Mouse (Mus musculus) thymus, postnatal 4 days (tissue): ENCODE measurements at regions not wholly inside any gene's neighbourhood (a gene's known extent, or its start where the extent isn't known, plus 50 kb on each side); places are given as distances from the start of the nearest gene placed in this dataset.
A peak's percentile ranks its signal among the peaks of the same experiment; 100 is the strongest.

Experiments
- DNase-seq: peaks from one replicate; pipeline ENCODE4 v3.0.0; 2021

DNA sequence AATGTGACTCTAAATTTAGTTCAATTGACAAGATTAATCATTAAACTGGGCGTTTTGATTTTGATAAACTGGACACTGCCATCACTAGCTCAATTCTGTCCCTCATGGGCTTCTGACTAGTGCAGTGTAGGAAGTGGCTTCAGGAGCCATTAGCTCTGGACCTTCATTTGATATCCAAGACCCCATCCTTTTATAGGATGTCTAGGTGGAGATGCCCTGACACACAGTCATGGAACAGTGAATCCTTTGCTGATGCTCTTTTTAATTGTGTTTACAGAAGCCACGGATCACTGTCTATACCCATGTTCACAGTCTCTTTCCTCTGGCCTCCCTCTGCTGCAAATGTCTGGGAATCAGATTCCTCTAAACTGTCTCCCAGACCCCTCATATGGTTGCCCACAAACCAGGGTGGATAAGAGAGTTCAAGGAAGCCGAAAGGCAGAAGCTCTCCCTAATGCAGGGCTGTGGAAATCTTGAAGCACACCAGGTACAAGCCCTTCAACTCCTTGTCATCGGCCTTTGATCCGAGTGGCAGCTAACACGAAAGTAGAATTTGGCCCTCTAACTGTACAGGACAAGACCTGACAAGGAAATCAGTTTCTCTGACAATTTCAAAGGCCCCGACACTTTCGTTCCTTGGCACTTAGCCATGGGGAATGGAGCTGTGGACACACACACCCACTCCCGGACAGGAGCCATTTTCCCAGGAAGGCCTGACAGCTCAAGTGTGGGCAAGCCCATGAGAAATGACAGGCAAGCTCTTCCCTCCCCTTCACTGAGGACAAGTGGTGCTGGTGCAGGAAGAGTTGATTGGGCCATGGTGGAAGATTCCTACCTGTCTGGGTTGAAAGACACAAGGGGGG lies 135.2 kb upstream of the Parp11 start:
- DNase-seq, result no peak

DNA sequence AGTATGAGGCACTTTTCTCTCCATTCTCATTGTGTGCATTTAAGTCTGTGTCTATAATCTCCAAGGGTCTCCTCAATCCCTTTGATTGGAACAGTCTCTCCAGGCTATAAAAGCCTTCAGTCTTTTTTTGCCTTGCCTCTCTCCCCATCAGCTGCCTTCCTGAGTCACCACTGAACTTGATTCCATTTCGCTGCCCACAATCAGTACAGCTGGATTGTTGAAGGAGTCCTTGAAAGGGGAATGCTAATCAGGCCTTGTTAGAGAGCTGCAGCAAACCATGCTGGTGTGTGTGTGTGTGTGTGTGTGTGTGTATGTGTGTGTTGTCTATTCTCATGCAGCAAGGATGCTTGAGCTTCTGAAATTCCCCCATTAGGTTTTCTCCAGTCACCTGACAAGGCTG lies 129.3 kb upstream of the Parp11 start:
- DNase-seq, result no peak

DNA sequence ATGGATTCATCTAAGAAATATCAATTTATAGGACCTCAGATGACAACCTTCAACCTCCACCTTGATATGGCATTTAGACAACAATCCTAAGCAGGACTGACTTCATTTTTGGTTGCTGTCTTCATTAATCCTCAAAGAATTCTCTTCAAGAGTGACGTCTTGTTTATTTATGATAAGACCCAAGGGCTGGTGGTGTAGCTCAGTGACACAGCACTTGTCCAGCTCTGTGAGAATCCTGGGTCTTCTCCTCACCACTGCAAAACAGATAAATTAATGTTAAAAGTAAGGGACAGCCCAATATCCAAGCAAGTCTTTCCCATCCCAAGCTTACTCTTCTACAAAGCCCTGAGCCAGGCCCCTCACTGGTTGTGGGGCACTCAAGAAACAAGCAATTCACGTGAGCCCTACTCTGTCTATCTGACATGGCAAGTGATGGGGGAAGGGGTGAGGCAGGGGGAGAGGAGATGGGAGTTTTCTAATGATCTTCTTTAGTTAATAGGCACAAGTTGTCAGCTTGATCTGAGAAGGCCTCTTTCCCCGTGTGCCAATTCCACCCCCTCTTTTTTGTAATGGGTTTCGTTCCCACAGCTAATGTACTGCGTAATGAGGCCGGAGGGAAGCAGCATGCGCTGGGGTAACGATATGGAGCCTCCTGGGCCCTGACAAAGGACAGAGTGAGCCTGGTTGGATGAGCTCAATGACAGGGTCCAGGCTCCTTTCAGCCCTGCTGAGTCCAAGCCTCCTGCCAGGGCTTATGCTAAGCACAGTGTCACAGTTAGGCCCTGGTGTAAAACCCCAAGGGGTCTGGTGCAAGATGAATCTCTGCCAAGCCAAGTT lies 127.7 kb upstream of the Parp11 start:
- DNase-seq, result no peak

DNA sequence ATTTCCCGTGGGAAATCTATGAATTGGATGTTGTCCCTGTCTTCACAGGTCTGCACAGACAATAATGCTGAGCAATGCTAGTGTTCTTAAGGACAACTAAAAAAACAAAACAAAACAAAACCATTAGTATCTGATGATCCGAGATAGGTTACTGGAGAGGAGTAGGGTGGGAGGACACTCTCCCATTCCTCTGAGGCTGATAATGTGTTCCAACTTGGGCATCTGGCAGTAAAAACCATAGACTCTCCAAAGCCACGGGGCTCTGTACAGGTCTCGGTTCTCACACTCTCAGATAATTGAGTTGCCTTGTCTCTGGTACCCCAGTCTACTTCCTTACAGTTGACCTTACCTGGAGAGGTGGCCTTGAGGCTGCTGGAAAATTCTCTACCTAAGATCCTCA lies 126.0 kb upstream of the Parp11 start:
- DNase-seq, result no peak

DNA sequence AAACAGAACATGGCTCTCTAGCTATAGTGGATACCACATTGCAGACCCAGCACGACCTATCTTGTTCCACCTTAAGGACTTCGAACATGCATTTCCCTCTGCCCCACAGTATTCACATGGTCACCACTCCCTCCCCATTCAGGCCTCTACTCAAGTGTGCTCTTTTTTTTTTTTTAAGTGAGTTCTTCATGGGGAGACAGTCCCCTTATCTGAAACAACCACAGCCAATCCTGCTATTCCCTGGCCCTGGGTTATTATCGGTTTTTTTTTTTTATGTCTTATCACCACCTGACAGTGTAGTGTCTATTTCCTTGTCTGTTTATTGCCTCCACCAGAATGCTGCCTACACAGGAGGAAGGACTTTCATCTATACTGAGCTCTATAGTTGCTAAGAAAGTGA lies 125.6 kb upstream of the Parp11 start:
- DNase-seq, result no peak

DNA sequence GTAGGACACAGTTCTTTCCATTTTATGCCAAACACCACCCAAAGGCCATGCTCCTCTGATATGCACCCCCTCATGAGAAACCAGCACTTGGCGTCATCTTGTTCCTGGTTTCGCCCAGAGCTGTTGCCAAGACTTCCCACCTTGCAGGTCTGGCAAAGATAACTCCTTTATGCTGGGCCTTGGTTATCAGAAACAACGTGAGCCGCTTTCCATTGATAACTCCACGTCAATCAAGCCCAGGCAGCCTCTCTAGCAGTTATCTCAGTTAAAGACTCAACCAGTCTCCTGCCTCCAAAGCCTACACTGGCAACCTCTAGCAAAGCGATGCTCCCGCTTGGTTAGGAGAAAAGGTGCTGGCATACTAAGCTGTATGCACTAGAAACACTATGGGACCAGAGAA lies 124.2 kb upstream of the Parp11 start:
- DNase-seq, result no peak

DNA sequence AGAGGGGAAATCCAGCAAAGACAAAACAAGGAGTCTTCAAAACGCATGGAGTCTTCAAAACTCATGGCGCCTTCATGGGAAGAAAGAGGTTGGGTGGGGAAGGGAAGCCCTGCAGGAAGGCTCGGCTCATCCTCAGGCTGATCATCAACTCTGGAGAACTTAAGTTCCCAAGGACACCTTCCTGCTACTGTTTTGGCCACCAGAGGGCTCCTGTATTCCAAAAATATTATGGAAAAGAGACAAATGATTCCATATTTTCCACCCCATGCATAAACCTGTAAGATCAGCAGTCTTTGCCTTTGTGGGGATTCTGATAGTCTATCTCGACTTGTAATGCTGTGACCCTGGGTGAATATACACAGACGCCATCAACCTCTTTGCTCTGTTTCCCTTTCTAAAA lies 121.7 kb upstream of the Parp11 start:
- DNase-seq, result no peak

DNA sequence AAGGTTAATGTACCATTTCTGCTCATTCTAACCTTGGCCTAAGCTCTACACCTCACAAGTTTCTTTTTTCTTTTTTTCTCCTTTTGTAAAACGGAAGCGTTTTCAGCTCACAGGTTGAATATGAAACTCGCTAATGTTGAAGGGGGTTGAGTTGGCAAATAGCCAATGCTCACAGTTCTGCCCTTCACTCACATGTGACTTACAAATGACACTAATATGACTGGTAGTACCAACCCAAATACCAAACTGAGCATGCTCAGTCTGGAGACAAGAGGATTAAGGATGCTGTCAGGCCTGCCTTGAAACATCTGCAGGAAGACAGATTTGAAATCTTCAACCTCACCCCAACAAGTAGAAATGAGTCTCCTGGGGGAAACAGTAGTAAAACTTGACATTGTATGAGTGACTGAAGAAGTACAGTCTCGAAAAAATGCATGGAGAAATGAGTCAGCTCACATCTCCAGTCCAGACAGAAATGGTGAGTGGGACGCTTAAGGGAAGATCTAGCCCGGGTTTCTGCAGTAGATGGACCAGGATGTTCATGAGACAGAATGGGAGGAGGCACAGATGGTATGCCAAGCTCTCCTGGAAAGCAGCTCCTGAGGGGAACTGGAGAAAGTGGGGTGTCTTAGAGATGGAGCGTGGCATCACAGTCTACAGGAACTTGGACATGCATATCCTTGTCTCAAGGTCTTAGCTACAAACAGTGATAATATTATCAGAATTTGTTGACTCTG lies 120.9 kb upstream of the Parp11 start:
- no peak for DNase-seq

DNA sequence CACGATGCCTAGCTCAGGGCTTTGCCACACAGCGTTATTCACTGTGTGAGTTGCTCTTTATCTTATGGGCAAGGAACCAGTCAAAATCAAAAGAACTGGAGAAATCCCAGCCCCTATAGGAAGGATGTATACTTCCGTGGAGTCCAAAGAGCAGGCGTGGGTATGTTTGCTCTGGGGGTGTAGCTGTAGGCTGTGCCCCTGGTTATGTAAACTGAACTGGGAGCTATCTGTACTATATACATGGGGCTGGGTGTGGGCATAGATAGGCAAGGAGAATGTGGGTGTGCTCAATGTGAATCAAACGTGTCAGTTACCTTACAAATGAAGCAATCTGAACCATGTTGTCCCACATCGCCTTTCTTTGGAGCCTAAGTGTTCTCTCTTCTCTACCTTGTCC lies 120.3 kb upstream of the Parp11 start:
- DNase-seq, result no peak

DNA sequence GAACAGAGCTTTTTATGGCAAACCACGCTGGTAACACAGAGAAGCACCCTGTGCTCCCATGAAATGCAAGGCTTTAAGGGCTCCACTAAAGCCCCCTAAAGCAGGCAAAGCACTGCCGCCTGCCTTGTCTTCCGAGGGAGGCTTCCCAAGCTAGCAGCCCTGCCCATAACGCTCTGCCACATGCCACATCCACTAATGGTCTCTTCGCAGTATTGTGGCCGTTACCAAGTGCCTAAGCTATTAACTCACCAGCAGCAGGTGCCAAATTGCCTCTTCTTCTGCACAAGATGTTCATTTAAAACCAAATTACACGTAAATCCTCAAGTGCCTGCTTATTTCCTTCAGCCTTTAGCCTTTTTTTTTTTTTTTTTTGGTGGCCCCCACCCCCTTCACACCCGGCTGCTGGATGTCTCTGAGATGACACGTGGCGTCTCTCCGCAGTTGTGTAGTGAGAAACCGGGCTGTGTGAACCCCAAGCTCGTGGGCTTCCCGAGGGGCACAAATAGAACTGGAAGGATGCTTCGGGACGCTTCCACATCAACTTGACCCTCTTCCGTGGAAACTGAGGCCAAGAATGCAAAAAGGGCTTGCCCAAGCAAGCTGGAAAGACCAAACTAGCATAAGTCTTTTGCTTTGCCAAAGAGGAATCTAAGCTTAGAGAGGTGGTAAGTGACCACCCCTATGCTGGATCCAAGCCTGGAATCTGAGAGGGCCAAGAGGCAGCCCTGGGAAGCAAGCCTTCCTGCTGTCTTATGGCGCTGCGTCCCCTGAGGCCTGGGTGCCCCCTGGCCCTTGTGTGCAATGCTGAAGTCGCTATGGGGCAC lies 117.2 kb upstream of the Parp11 start:
- DNase-seq, result peak; percentile 22

DNA sequence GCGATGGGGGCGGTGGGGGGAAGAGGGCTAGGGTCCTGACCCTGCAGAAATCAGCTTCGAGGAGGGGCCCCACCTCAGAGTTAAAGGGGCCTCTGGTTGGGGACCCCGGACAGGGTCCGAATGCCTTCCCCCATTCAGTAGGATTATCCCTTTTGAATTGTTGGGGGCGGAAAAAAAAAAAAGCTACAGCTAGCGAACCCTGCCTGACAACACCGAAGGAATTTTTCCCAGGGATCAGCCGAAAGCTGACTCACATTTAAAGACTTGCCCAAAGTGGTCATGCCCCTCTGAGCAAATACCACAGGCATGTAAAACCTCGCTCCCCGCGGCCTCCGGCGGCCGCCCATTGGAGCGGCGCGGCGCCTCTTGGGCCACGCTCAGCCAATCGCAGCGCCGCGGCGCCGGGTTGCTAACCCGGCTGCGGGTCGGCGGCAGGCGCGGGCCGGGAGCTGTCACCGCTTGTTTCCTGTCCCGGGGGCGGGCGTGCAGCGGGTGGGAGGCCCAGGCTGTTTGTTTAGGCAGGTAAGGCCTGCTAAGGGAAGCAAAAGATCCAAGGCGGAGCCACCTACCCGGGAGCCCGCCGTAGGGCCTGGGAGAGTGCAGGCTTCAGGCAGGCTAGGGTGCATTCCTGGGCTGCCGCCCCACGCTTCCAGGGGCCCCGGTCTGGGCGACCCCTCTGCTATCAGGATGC lies 116.5 kb upstream of the Parp11 start:
- peak; percentile 93 for DNase-seq

DNA sequence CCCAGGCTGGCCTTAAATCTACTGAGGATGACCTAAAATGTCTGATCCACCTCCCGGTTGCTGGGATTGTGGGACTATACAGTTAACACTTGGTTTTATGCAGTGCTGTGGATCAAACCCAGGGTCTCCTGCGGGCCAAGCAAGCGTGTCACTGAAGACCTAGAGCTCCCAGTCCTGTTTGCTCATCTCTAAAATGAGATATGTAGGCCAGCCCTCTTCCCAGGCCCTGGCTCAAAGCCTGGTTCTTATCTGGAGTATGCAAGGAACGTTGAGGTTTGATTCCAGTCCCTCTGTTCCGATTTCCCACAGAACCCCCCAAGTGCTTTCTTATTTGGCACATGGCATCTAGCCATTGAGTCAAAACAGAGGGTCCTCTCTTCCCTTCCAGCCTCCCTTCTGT lies 115.5 kb upstream of the Parp11 start:
- DNase-seq, result peak; percentile 24

DNA sequence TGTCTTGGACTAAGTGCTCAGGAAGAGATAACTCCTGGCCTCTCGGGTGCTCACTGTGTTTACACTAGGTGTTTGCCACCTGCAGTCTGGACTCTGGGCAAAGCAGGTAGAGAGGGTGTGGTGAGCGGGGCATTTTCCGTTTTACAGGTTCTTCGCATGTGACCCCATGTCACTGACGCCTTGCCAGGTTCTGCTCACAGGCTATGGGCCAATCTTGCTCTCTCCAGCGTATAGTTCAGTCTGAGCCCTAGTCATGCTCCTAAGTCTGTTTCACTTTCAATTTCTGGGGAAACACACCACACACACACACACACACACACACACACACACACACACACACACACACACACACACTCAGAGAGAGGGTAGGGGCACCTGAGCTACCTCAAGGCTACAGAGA lies 112.4 kb upstream of the Parp11 start:
- DNase-seq, result no peak

DNA sequence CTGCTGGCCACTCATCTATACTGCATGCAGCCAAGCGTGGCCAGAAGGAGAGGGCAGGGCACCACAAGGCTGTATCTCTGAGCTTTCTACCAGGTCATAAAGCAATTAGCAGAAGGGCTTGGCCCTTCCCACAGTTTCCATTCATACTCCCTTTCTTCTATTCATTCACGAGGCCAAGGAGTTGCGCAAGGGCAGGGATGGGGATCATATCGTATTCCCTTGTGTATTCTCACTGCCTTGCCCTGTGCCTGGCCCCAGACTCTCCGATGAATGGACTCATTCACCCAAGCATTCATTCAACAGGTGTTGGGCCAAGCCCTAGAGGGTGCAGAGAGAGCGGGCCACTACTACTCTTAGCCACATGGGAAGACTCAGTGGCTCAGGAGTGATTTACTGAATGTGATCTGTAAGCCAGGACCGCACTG lies 111.2 kb upstream of the Parp11 start:
- DNase-seq, result no peak

DNA sequence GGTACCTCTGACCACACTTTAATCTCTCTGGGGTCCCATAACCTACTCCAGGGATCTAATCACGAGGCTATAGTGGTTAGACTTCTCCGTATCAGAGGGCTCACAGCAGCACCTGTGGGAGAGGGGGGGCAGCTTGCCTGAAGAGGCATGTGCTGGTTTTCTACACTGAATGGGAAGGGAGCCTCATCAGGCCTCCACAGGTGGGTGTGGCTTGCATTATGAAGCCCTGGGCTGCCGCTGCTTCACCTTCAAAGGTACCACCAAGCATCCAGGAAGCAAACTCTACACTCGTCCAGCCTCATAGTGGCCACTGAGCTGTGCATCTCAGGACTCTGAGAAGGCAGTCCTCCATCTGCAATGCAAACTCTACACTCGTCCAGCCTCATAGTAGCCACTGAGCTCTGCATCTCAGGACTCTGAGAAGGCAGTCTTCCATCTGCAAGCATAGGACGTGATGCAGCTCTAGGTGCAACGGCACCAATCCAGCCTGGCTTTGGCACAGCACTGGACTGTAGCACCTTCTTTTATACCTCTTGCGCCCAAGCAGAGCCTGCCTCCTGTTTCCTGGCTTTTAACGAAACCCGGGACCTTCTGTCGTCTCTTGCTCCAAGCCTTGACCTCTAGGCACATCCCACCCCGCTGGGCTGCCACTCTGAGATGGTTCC lies 110.5 kb upstream of the Parp11 start:
- peak; percentile 53 for DNase-seq

DNA sequence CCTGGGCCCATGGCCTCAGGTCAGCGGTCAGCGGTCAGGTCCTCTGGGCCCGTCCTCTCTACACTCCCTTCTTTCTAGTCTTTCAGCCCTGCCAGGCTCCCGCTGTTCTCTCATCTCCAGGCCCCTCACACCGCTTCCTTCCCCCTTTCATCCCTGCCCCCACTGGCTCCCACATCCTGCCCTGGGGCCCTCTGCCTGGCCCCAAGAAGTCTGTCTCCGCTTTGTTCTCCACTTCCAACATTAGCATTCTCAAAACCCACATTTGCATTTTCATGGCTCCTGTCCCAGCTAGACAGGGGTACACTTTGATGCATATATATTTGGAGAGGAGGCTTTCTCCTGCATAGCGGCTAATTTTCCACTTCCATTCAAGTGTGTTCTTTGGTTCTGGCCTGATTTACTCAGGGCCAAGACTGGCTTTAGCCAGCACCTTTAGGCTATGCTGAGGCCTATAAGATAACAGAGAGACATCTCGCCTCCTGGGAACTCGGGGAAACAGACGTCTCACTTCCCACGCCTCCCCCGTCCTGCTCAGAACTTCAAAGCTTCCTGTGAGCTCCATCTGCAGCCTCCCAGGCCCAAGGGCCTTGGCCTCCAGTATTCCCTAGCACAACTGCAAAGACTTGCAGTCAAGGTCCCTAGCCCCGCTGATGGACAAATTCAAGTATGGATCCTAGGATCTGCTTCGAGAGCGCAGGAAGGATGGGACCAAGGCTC lies 109.8 kb upstream of the Parp11 start:
- DNase-seq, result peak; percentile 75

DNA sequence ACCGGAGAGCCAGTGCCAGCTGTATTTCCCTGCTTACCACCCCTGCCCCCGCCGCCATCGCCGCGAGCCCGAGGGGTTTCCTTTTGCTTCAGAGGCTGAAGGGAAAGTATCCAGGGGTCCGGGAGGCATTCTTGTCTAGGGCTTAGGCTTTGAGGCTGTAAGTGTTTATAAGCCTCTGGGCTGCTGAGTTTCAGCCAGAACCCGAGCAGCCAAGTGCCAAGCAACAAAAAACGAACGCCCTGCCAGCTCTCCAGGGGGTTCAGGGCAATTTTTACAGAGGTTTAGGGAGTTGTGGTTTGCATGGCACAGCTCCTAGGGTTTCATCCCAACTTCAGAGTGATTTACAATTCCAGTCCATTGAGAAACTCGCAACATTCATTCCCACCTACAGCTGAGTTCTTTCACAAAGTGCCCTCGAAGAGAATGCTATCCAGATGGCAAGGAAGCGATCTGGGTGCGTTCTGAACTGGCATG lies 109.2 kb upstream of the Parp11 start:
- peak; percentile 46 for DNase-seq

DNA sequence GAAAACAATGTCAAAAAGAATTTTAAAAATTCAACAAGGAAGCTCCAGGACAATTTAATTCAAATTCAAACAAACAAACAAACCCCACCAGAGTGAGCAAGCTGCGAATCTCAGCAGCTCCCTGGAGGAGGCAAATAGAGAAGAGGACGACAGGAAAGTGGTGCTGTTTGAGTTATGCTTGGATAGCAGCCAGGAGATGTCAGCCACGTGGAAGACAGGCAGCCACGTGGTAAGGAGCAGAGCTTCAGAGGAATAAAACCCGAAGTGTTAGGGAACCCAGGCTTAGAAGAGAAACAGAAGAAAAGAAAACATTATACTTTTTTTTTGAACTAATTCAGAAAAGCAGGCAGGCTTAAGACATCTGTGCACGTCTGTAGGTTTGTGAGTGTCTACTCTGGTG lies 108.2 kb upstream of the Parp11 start:
- DNase-seq, result no peak

DNA sequence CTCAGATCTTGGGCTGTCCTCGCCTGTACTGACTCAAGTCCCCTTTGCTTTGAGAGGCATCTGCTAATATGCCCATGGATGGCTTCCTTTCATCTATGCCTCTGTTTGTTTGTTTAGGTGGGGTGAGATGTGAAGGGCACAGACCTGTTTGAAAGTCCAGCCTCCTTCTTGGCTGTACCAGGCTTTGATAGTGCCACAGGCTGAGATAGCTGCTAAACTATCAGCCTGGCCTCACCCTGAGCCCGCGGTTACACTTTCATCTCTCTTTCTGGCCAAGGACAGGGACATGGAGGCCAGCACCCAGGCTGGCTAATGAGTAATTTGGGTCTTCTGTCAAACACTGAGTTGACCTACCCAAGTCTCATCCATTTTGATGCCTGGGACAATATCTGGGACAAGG lies 105.0 kb upstream of the Parp11 start:
- DNase-seq, result no peak

DNA sequence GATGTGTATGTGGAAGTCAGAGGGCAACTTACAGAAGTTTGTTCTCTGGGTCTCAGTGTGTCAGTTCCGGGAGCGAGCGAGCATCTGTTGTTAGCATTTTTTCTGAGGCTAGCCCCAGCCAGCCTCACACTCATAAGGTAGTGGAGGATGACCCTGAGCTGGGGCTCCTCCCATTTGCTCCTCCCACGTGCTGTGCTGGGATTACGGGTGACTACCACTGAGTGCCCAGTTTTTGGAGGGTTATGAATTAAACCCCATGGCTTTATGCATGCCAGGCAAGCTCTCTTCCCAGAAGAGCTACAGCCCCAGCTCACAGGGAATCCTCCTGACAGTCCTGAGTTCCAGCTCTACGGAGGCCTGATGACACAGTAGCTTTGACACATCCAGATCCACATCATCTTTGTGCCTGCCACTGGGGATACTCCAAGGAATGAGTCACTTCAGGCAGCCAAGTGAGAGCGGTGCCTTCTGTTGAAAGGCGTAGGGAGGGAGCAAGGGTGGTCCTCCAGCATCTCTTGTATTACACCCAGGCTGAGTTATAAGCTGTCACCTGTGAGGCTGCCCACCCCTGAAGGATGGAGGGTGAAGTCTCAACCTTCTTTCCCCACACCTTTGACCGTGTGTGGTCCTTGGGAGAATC lies 97.8 kb upstream of the Parp11 start:
- no peak for DNase-seq
